Mouse (Mus musculus): ENCODE measurements around the gene Gzf1. TPM values are rescaled to one million over a fixed set of nuclear protein-coding genes. Genes with fewer than 3 reads are reported as not detected.

Gene Gzf1
- polyA plus RNA-seq, 1 experiment: 8.7 TPM

DNA sequence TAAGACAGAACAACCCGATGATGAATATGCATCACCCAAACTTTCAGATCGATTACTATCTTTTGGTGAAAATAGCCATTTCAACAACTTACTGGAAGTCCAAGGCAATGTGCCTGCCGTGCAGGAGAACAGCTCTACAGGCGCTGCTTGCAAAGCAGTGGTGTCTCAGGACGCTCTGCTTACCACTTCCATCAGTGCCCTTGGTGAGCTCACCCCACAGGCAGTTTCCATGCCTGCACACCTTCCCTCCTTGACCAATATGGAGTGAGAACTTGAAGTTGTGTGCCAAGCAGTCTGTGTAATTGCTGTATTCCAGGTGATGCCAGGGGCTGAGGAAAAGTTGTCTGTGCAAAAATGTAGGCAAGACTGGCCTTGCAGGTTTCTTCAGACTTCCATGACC is 10.0 kb downstream of the Gzf1 start:
- no peak for DNase-seq
- no peaks in the 10 kb centered on the region for H3K4me1 ChIP-seq (replicated peaks; ENCODE audit: control insufficient read depth, insufficient read depth, low read length)
- H3K27me3 ChIP-seq (ENCODE audit: control insufficient read depth, insufficient read depth, low read length): no peaks in the 10 kb centered on the region
- no peak overlapping the region for H3K4me3 ChIP-seq (ENCODE audit: control insufficient read depth, insufficient read depth, low read length)
- peaks cover 19% of the 10 kb centered on the region for H3K36me3 ChIP-seq (ENCODE audit: control insufficient read depth, insufficient read depth, low read length)
- H3K27ac ChIP-seq (ENCODE audit: control insufficient read depth, insufficient read depth, low read length): no peak overlapping the region
- WGBS: 98% methylated on average over 5 of the region's 5 CpGs
- TF ChIP-seq POLR2A (IDR thresholded peaks at IDR 0.05; ENCODE audit: control insufficient read depth, extremely low read depth, insufficient read depth, low read length, poor library complexity): no peak
- TF ChIP-seq CTCF (IDR thresholded peaks at IDR 0.05; ENCODE audit: borderline replicate concordance, control insufficient read depth, extremely low read depth, insufficient read depth, low read length, poor library complexity): no peak

DNA sequence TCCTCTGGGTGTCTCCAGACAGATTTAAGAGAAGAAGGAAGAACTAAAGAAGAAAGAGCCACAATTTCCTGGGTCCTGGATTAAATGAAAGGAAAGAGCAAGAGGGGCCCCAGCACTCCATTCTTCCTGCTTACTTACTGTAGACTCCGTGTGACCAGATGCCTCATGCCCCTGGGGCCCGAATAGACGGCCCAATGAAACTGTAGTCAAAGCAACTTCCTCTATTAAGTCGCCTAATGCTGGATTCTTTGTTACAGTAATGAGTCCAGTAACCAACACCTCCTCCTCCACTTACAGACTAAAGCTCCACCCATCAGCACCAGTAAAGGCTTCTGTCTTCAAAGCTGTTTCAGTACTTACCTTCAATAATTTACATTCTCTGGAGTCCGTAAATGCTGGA is 17.7 kb downstream of the Gzf1 start:
- H3K36me3 ChIP-seq (ENCODE audit: control insufficient read depth, insufficient read depth, low read length): no peaks in the 10 kb centered on the region

DNA sequence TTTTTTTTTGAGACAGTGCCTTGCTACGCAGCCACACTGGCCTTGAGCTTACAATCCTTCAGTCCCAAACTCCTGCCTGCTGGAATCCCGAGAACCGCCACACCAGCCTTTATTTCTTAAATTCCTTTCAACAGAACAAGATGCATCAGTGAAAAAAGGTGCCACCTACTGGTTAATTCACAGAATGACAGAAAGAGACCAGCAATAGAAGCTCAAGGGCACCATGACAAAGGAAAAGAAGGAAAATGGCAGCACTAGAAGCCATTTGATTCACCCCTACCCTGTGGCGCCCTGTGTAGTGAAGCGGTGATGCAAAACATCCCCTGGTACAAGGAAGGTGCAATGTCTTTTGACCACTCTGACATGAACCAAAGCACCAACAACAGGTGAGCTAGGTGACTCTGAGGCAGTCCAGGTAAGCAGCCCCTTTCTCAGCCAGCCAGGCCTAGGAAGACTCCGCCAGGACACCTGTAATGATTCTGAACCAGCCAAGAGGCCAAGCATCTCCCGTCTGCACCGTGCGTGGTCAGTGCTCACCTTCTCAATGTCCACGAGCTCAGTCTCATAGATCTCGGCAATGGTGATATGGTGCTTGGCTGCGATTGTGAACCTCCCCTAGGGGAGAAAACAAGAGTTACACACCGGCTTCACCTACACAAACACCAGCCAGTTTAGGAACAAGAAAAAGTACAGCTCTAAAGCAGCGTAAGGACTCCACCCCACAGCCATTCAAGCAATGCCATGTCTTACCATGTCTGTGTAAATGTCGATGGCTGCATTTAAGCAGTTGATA is 25.8 kb downstream of the Gzf1 start:
- H3K27me3 ChIP-seq (ENCODE audit: control insufficient read depth, insufficient read depth, low read length): no peaks in the 10 kb centered on the region
- no peaks in the 10 kb centered on the region for H3K36me3 ChIP-seq (ENCODE audit: control insufficient read depth, insufficient read depth, low read length)
- H3K4me3 ChIP-seq (ENCODE audit: control insufficient read depth, insufficient read depth, low read length): no peak overlapping the region
- no peak overlapping the region for H3K27ac ChIP-seq (ENCODE audit: control insufficient read depth, insufficient read depth, low read length)
- no peaks in the 10 kb centered on the region for H3K4me1 ChIP-seq (replicated peaks; ENCODE audit: control insufficient read depth, insufficient read depth, low read length)
- TF ChIP-seq POLR2A (IDR thresholded peaks at IDR 0.05; ENCODE audit: control insufficient read depth, extremely low read depth, insufficient read depth, low read length, poor library complexity) (no peak), CTCF (IDR thresholded peaks at IDR 0.05; ENCODE audit: borderline replicate concordance, control insufficient read depth, extremely low read depth, insufficient read depth, low read length, poor library complexity) (no peak)
- no peak for DNase-seq
- WGBS: 94% methylated on average over 15 of the region's 15 CpGs

More for the DNA sequence above, 17.7 kb downstream of the Gzf1 start:
- Histone ChIP-seq H3K4me1 (replicated peaks; ENCODE audit: control insufficient read depth, insufficient read depth, low read length) (no peaks in the 10 kb centered on the region), H3K27ac (ENCODE audit: control insufficient read depth, insufficient read depth, low read length) (no peak overlapping the region), H3K27me3 (ENCODE audit: control insufficient read depth, insufficient read depth, low read length) (no peaks in the 10 kb centered on the region), H3K4me3 (ENCODE audit: control insufficient read depth, insufficient read depth, low read length) (no peak overlapping the region)
- TF ChIP-seq POLR2A (IDR thresholded peaks at IDR 0.05; ENCODE audit: control insufficient read depth, extremely low read depth, insufficient read depth, low read length, poor library complexity) (no peak), CTCF (IDR thresholded peaks at IDR 0.05; ENCODE audit: borderline replicate concordance, control insufficient read depth, extremely low read depth, insufficient read depth, low read length, poor library complexity) (no peak)
- no peak for DNase-seq
- WGBS: 85% methylated on average over 5 of the region's 5 CpGs

DNA sequence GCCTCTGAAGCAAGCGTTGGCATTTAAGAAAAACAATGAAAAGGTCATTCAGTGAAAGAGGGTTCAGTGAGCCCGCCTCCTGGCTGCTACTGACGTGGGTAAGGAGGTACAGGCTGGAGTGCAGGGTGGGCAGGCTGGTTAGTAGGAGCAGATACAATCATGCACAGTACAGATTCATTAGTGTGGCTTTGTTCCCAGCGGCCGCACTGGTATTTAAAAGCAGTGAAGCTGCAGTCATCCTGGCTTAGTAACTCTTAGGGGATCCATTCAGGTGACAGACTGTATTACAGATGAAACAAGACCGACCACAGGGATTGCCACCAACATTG is 26.3 kb downstream of the Gzf1 start:
- H3K27me3 ChIP-seq (ENCODE audit: control insufficient read depth, insufficient read depth, low read length): no peaks in the 10 kb centered on the region
- H3K4me3 ChIP-seq (ENCODE audit: control insufficient read depth, insufficient read depth, low read length): no peak overlapping the region
- H3K36me3 ChIP-seq (ENCODE audit: control insufficient read depth, insufficient read depth, low read length): no peaks in the 10 kb centered on the region
- TF ChIP-seq POLR2A (IDR thresholded peaks at IDR 0.05; ENCODE audit: control insufficient read depth, extremely low read depth, insufficient read depth, low read length, poor library complexity): no peak
- TF ChIP-seq CTCF (IDR thresholded peaks at IDR 0.05; ENCODE audit: borderline replicate concordance, control insufficient read depth, extremely low read depth, insufficient read depth, low read length, poor library complexity): no peak
- no peaks in the 10 kb centered on the region for H3K4me1 ChIP-seq (replicated peaks; ENCODE audit: control insufficient read depth, insufficient read depth, low read length)
- no peak for DNase-seq
- WGBS: 94% methylated on average over 6 of the region's 6 CpGs
- H3K27ac ChIP-seq (ENCODE audit: control insufficient read depth, insufficient read depth, low read length): no peak overlapping the region

DNA sequence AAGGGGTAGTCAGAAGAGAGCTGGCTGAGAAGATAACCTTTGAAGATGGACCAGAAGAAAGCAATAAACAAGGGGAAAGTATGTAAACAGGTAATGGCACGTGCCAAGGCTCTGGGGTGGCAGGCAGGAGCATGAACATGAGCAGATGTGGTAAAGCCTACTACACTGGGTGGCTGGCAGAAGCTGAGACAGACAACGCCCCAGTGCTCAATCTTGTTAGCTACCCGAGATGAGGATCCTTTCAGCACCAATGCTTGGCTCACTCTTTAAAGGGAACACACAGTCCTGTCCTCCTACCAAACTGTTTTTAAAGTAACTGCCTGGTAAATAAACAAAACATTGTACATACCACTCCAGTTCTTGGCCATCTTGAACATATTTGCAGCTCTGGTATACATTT is 31.5 kb downstream of the Gzf1 start:
- no peak overlapping the region for H3K27ac ChIP-seq (ENCODE audit: control insufficient read depth, insufficient read depth, low read length)
- H3K36me3 ChIP-seq (ENCODE audit: control insufficient read depth, insufficient read depth, low read length): no peaks in the 10 kb centered on the region
- 98% methylated on average over 3 of the region's 3 CpGs for WGBS
- H3K4me3 ChIP-seq (ENCODE audit: control insufficient read depth, insufficient read depth, low read length): no peak overlapping the region
- no peaks in the 10 kb centered on the region for H3K4me1 ChIP-seq (replicated peaks; ENCODE audit: control insufficient read depth, insufficient read depth, low read length)
- TF ChIP-seq CTCF (IDR thresholded peaks at IDR 0.05; ENCODE audit: borderline replicate concordance, control insufficient read depth, extremely low read depth, insufficient read depth, low read length, poor library complexity) (no peak), POLR2A (IDR thresholded peaks at IDR 0.05; ENCODE audit: control insufficient read depth, extremely low read depth, insufficient read depth, low read length, poor library complexity) (no peak)
- no peaks in the 10 kb centered on the region for H3K27me3 ChIP-seq (ENCODE audit: control insufficient read depth, insufficient read depth, low read length)
- DNase-seq: no peak

DNA sequence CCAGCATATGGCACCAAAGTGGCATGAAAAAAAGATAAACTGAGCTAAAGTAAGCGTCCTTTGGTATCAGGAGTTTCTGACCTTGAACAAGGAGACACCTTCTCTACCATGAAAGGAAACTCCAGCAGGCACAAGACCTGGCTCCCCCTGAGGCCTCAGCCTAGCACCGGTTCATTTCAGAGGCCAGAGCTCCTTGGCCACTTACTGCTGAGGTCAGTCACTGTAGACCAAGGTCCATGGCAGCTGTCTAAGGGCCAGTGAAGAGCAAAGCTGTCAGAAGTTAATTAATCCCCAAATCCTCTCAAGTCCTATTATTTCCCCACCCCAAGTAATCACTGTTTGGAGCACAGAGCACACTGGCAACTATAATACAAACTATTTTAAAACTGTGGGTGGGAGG is 36.2 kb downstream of the Gzf1 start:
- no peak for DNase-seq
- 86% methylated on average over 2 of the region's 2 CpGs for WGBS
- Histone ChIP-seq H3K4me1 (replicated peaks; ENCODE audit: control insufficient read depth, insufficient read depth, low read length) (no peaks in the 10 kb centered on the region), H3K36me3 (ENCODE audit: control insufficient read depth, insufficient read depth, low read length) (no peaks in the 10 kb centered on the region), H3K27me3 (ENCODE audit: control insufficient read depth, insufficient read depth, low read length) (no peaks in the 10 kb centered on the region), H3K27ac (ENCODE audit: control insufficient read depth, insufficient read depth, low read length) (no peak overlapping the region), H3K4me3 (ENCODE audit: control insufficient read depth, insufficient read depth, low read length) (no peak overlapping the region)
- TF ChIP-seq CTCF (IDR thresholded peaks at IDR 0.05; ENCODE audit: borderline replicate concordance, control insufficient read depth, extremely low read depth, insufficient read depth, low read length, poor library complexity): no peak
- no peak for TF ChIP-seq POLR2A (IDR thresholded peaks at IDR 0.05; ENCODE audit: control insufficient read depth, extremely low read depth, insufficient read depth, low read length, poor library complexity)

Measured in thymus, adult 2 months (tissue).